Mouse (Mus musculus): ENCODE data around the gene Rasl10b. TPM values are rescaled to one million over a fixed set of nuclear protein-coding genes. Genes with fewer than 3 reads are reported as not detected.

Rasl10b gene
- polyA plus RNA-seq, 1 experiment from 2014 or later: 9.9 TPM

DNA sequence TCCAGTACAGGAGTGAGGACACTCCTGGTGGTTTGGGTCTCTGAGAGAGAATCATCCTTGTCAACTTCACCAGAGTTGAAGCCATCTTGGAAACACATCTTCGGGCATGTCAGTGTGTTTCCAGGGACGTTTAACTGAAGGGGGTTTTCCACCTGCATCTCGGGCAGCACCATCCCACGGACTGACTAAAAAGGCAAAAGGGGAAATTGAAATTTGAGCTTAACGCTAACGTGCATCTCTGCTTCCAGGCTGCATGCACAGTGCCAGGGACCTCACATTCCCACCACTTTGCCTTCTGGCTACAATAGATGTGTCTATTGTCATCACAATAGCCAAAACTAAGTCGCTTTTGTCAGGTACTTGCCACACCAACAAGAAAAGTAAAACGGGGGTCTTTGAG is 695 bp upstream of the Rasl10b start:
- H3K4me1 ChIP-seq: peaks cover 13% of the 10 kb centered on the region
- ATAC-seq: no peak
- no peak overlapping the region for H3K4me3 ChIP-seq
- no peak overlapping the region for H3K4me2 ChIP-seq
- no peak overlapping the region for H3K9ac ChIP-seq
- H3K9me3 ChIP-seq (replicated peaks): no peaks in the 10 kb centered on the region
- peaks cover 16% of the 10 kb centered on the region for H3K36me3 ChIP-seq (ENCODE audit: poor library complexity, severe bottlenecking)
- WGBS: 49% methylated on average over 8 of the region's 8 CpGs
- H3K27ac ChIP-seq: no peak overlapping the region
- H3K27me3 ChIP-seq: peaks cover 4% of the 10 kb centered on the region; the same call in 1 of the 2 replicates

DNA sequence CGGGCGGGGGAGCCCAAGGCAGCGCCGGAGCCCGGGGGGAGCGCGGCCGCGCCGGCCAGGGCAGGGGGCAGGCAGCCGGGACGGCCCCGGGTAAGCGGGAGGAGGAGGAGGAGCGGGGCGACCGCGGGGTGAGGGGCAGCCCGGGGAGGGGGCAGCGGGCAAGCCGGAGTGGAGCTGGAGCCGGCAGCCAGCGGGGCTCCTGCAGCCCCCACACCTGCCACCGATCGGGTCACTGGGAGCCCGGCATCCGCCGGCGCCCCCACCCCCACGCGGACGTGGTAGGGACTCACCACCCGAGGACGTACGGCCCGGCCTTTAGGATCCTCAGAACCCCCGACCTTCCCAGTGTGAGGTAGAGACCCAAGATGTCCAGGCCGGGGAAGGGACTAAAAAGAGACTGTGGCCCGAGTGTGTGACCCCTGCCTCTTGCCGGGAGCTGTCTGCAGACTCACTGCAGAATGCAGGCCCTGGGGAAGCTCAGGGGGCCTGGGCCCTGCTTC is 905 bp downstream of the Rasl10b start:
- Histone ChIP-seq H3K4me2 (peak overlapping the region; percentile 92), H3K27ac (peak overlapping the region; percentile 40; the same call in 1 of the 2 replicates), H3K27me3 (peaks cover 4% of the 10 kb centered on the region; the same call in 1 of the 2 replicates), H3K9me3 (replicated peaks) (no peaks in the 10 kb centered on the region), H3K4me3 (peak overlapping the region; percentile 91), H3K4me1 (peaks cover 13% of the 10 kb centered on the region), H3K9ac (peak overlapping the region; percentile 94), H3K36me3 (ENCODE audit: poor library complexity, severe bottlenecking) (no peaks in the 10 kb centered on the region)
- under 1% methylated on average over 18 of the region's 40 CpGs for WGBS
- peak; percentile 54 for ATAC-seq

DNA sequence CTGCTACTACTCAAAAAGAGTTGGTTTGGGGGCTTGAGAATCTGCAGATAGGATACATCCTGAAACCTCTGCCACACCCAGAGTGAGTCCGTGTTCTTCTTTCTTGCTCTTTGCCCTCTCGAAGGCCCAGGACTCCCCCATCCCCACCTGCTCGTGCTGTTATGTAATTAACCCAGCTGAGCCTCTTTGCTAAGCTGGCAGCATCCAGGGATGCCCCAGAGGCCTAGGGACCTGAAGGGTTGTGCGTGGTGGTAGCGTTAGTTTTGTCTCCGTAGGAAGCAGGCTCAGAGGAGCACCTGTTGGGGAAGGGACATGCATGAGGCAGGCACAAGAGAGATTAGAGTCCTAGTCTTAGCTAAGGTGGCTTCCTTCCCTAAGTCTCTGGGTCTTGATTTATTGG is 1.6 kb downstream of the Rasl10b start:
- no peaks in the 10 kb centered on the region for H3K36me3 ChIP-seq (ENCODE audit: poor library complexity, severe bottlenecking)
- peak overlapping the region; percentile 94 for H3K9ac ChIP-seq
- peak overlapping the region; percentile 91 for H3K4me3 ChIP-seq
- H3K4me1 ChIP-seq: peaks cover 13% of the 10 kb centered on the region
- no peak overlapping the region for H3K27ac ChIP-seq
- no peak for ATAC-seq
- WGBS: 30% methylated on average over 6 of the region's 6 CpGs
- no peaks in the 10 kb centered on the region for H3K9me3 ChIP-seq (replicated peaks)
- peaks cover 4% of the 10 kb centered on the region; the same call in 1 of the 2 replicates for H3K27me3 ChIP-seq
- H3K4me2 ChIP-seq: peak overlapping the region; percentile 92

DNA sequence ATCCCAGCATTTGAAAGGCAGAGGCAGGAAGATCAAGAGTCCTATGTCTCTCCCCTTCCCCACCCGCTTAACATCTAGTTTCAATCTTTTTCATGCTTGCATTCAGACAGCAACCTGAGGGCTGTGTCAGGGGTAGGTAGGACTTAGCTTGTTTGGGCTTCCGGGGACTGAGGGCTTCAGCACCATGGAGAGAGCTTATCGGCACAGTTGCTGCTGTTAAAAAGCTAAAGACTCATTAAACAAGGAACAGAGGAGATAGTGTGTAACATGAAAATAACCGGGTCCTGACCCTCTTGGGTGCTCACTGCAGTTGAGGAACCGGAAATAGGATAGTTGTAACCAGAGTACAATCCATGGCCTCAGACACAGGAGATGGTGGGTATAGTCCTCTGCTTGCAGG is 8.1 kb downstream of the Rasl10b start:
- Histone ChIP-seq H3K36me3 (ENCODE audit: poor library complexity, severe bottlenecking) (no peaks in the 10 kb centered on the region), H3K4me1 (peaks cover 20% of the 10 kb centered on the region), H3K27ac (no peak overlapping the region), H3K4me2 (no peak overlapping the region), H3K9ac (no peak overlapping the region), H3K9me3 (replicated peaks) (no peaks in the 10 kb centered on the region), H3K27me3 (peaks cover 48% of the 10 kb centered on the region), H3K4me3 (no peak overlapping the region)
- ATAC-seq: no peak
- 8% methylated on average over 5 of the region's 5 CpGs for WGBS

DNA sequence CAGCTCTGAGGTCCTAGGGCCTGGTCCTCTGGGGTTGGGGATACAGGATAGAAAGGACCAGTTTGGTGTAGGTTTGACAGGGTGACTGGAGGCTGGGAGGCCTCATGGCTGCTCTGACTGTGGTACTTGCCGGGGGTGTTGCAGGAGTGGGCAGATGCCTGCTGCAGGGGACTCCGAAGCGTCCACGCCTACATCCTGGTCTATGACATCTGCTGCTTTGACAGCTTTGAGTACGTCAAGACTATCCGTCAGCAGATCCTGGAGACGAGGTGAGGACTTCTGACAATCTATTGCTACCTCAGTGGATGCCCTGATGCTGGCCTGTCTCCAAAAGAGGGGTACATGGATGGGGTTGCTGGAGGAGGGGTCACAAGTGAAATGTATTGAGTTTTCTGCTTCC is 8.8 kb downstream of the Rasl10b start:
- H3K4me3 ChIP-seq: no peak overlapping the region
- H3K4me2 ChIP-seq: no peak overlapping the region
- no peaks in the 10 kb centered on the region for H3K36me3 ChIP-seq (ENCODE audit: poor library complexity, severe bottlenecking)
- WGBS: 77% methylated on average over 7 of the region's 7 CpGs
- no peak overlapping the region for H3K27ac ChIP-seq
- ATAC-seq: no peak
- peaks cover 20% of the 10 kb centered on the region for H3K4me1 ChIP-seq
- no peaks in the 10 kb centered on the region for H3K9me3 ChIP-seq (replicated peaks)
- peaks cover 45% of the 10 kb centered on the region for H3K27me3 ChIP-seq
- no peak overlapping the region for H3K9ac ChIP-seq

DNA sequence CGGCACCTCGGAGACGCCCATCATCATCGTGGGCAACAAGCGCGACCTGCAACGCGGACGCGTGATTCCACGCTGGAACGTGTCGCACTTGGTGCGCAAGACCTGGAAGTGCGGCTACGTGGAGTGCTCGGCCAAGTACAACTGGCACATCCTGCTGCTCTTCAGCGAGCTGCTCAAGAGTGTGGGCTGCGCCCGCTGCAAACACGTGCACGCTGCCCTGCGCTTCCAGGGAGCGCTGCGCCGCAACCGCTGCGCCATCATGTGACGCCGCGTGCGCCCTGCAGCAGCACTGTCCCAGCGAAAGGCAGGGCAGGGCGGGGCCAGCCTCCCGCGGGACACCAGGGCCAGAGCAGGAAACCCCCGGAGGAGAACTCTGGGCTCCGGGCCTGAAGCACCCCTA is 9.6 kb downstream of the Rasl10b start:
- Histone ChIP-seq H3K4me2 (peak overlapping the region; percentile 51), H3K9ac (peak overlapping the region; percentile 12; the same call in 1 of the 2 replicates), H3K27ac (no peak overlapping the region), H3K4me3 (peak overlapping the region; percentile 20), H3K4me1 (peaks cover 20% of the 10 kb centered on the region), H3K9me3 (replicated peaks) (no peaks in the 10 kb centered on the region), H3K27me3 (peaks cover 49% of the 10 kb centered on the region), H3K36me3 (ENCODE audit: poor library complexity, severe bottlenecking) (no peaks in the 10 kb centered on the region)
- ATAC-seq: peak; percentile 81
- 6% methylated on average over 38 of the region's 38 CpGs for WGBS

DNA sequence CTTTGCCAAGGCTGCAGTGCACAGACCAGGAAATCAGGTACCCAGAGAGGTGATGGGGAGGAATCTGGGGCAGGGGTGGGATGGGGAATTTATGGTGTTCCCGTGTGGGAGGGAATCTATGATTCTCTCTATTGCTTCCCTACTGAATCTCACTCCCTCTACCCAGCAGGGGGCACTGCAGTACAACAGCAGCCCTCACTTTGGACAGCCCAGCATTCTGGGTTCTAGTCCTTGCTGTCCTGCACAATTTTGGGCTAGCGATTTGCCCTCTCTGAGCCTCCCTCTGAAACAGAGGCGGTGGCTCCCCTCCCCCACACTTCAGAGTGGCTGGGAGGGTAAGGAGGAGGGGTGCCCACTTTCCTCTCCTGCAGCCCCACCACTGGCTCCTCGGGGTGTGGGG is 11.4 kb downstream of the Rasl10b start:
- Histone ChIP-seq H3K9ac (no peak overlapping the region), H3K27me3 (peaks cover 55% of the 10 kb centered on the region), H3K27ac (no peak overlapping the region), H3K4me2 (no peak overlapping the region), H3K36me3 (ENCODE audit: poor library complexity, severe bottlenecking) (no peaks in the 10 kb centered on the region), H3K4me1 (peaks cover 20% of the 10 kb centered on the region), H3K9me3 (replicated peaks) (no peaks in the 10 kb centered on the region), H3K4me3 (no peak overlapping the region)
- WGBS: 48% methylated on average over 4 of the region's 4 CpGs
- ATAC-seq: no peak

DNA sequence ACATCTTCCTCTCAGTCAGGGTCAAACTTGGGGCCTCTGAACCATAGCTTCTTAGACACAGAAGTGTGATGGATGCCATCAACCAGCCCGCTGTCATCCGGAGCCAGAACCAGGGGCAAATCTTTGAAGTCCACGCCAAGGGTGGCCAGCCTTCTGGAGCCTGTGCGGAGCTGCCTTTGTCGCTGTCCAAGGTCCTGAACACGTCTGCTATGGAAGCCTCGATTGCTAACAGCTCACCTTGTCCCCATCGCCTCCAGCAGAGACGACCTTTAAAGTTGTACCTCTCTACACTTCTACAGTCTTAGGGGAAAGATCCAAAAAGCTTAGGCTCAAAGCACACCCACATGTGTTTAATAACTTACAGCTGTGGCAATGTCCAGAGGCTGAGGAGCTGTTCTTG is 12.4 kb downstream of the Rasl10b start:
- Histone ChIP-seq H3K27me3 (peaks cover 64% of the 10 kb centered on the region), H3K9ac (no peak overlapping the region), H3K9me3 (replicated peaks) (no peaks in the 10 kb centered on the region), H3K4me2 (no peak overlapping the region), H3K36me3 (ENCODE audit: poor library complexity, severe bottlenecking) (no peaks in the 10 kb centered on the region), H3K4me1 (peaks cover 20% of the 10 kb centered on the region), H3K4me3 (no peak overlapping the region), H3K27ac (no peak overlapping the region)
- under 1% methylated on average over 9 of the region's 9 CpGs for WGBS
- no peak for ATAC-seq

DNA sequence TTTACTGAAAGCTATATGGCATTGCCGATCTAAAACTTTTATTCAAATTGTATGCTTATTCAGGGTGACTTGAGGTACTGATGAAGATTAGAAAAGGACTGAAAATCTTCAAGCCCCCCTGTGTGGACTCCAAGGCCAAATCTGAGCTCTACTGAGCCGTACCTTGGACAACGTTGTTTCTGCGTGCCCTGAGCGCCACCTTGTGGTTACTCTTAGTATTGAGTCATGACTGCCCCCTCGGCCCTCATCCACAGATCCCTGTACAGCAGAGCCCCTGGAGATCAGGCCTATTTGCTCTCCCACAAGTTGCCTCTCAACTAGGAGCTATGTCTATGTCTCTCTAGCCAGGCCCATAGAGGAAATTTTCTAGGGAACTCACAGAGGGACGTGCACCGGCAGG is 15.7 kb downstream of the Rasl10b start:
- Histone ChIP-seq H3K27ac (no peak overlapping the region), H3K9ac (0 out of 2 replicates have a peak overlapping the region, but pooled peaks have one; percentile 16), H3K4me3 (no peak overlapping the region), H3K36me3 (ENCODE audit: poor library complexity, severe bottlenecking) (no peaks in the 10 kb centered on the region), H3K27me3 (peaks cover 74% of the 10 kb centered on the region), H3K9me3 (replicated peaks) (no peaks in the 10 kb centered on the region), H3K4me1 (no peaks in the 10 kb centered on the region), H3K4me2 (no peak overlapping the region)
- ATAC-seq: peak; percentile 69
- 6% methylated on average over 8 of the region's 8 CpGs for WGBS

DNA sequence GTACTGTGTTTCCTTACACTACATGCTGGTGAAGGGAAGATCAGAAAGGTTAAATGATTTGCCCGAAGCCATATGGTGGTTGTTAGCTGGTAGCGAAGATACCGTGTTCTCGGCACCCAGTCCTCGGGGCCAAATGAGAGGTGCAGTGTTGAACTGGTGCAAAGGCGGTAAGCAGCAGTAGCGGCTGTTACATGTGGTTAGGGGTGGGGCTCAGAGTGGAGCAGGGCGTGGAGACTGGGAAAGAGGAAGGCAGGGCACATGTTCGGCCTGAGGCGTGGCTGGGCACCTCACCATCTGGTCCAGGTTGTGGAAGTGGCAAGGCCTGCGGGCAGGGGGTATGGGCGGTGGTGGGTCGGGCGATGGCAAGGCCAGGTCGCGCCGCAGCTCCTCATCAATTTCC is 18.0 kb downstream of the Rasl10b start:
- no peak for ATAC-seq
- no peak overlapping the region for H3K27ac ChIP-seq
- no peak overlapping the region for H3K4me3 ChIP-seq
- no peaks in the 10 kb centered on the region for H3K36me3 ChIP-seq (ENCODE audit: poor library complexity, severe bottlenecking)
- H3K9me3 ChIP-seq (replicated peaks): no peaks in the 10 kb centered on the region
- no peaks in the 10 kb centered on the region for H3K4me1 ChIP-seq
- WGBS: 49% methylated on average over 17 of the region's 17 CpGs
- no peak overlapping the region for H3K4me2 ChIP-seq
- H3K9ac ChIP-seq: no peak overlapping the region
- peaks cover 54% of the 10 kb centered on the region for H3K27me3 ChIP-seq

DNA sequence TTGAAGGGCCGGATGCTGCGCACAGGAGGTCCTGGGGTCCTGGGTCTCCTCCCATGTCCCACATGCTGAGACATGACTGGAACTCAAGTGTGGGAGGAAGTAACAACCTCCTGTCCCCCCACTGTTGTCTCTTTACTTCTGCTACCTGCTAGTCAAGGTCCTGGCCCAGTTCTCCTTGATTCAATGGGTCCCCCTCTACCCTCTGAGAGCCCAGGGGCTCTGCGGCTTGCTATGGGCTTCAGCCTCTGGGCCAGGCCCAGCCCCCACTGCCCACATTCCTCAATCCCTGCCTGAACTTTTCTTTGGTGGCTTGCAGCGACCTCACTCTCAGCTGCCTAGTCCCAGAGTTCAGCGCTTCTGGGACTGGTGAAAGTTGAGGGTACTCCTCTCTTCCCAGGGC is 20.4 kb downstream of the Rasl10b start, which contains the start of gene Gas2l2:
Gene Gas2l2, minus strand, starts transcription at position 101 of the 400 bp plus-strand sequence.
- H3K9ac ChIP-seq: no peak within 1 kb of the TSS
- 66% methylated on average over 5 of the region's 5 CpGs for WGBS
- H3K27me3 ChIP-seq: peaks cover 44% of the 10 kb centered on the region
- no peak within 1 kb of the TSS for H3K27ac ChIP-seq
- H3K4me1 ChIP-seq: no peaks in the 10 kb centered on the region
- H3K4me3 ChIP-seq: no peak within 1 kb of the TSS
- no peaks in the 10 kb centered on the region for H3K36me3 ChIP-seq (ENCODE audit: poor library complexity, severe bottlenecking)
- H3K4me2 ChIP-seq: no peak within 1 kb of the TSS
- no peak for ATAC-seq
- H3K9me3 ChIP-seq (replicated peaks): no peaks in the 10 kb centered on the region

DNA sequence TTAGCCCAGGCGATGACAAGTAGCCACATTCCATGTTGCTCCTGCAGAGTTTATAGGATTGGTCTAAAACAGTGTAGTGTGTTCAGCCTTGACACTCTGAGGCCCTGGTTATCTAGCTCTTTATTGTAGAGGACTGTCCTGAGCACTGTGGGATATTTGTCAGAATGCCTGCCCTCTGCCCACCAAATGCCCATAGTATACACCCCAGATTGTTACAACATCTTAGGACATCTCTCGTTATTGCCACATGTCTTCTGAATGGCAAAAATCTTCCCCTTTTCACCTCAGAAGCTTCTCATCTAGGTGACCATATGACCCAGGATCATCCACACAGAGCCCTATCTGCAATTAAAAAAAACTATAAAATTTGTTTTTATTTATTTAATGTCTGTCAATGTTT is 23.6 kb downstream of the Rasl10b start:
- Histone ChIP-seq H3K27ac (no peak overlapping the region), H3K36me3 (ENCODE audit: poor library complexity, severe bottlenecking) (no peaks in the 10 kb centered on the region), H3K4me3 (no peak overlapping the region), H3K4me1 (no peaks in the 10 kb centered on the region), H3K27me3 (peaks cover 22% of the 10 kb centered on the region), H3K9ac (no peak overlapping the region), H3K9me3 (replicated peaks) (no peaks in the 10 kb centered on the region), H3K4me2 (no peak overlapping the region)
- 69% methylated on average over 2 of the region's 2 CpGs for WGBS
- no peak for ATAC-seq

DNA sequence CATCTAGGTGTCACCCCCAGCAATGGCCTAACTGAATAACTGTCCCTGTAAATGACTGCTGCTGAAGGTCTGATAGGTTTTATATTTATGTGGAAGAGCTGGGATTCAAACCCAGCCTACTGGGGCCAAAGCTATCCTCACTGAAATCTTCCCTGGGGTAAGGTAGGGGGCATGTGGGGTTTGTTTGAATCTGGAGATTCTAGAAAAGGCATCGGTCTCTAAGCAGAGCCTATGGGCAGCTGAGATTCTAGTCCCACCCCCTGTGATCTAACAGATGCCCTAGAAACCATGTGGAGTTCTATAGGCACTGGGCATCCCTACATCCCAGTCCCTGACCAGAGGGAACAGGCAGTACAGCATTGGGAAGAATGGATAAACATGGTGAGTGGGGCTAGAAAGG is 28.4 kb downstream of the Rasl10b start, which contains the start of gene 1700020L24Rik:
Gene 1700020L24Rik, plus strand, starts transcription at position 301 of the 400 bp plus-strand sequence.
- H3K9me3 ChIP-seq (replicated peaks): no peaks in the 10 kb centered on the region
- no peak for ATAC-seq
- H3K36me3 ChIP-seq (ENCODE audit: poor library complexity, severe bottlenecking): no peaks in the 10 kb centered on the region
- no peak within 1 kb of the TSS for H3K27ac ChIP-seq
- peaks cover 16% of the 10 kb centered on the region for H3K27me3 ChIP-seq
- no peak within 1 kb of the TSS for H3K4me3 ChIP-seq
- WGBS: 95% methylated on average over 1 of the region's 1 CpGs
- no peak within 1 kb of the TSS for H3K4me2 ChIP-seq
- no peak within 1 kb of the TSS for H3K9ac ChIP-seq
- H3K4me1 ChIP-seq: 0 out of 2 replicates have a peak, but pooled peaks cover under 1% of the 10 kb centered on the region
